10 mouse cellular contexts compared by ENCODE assay signal in the genomic region with DNA sequence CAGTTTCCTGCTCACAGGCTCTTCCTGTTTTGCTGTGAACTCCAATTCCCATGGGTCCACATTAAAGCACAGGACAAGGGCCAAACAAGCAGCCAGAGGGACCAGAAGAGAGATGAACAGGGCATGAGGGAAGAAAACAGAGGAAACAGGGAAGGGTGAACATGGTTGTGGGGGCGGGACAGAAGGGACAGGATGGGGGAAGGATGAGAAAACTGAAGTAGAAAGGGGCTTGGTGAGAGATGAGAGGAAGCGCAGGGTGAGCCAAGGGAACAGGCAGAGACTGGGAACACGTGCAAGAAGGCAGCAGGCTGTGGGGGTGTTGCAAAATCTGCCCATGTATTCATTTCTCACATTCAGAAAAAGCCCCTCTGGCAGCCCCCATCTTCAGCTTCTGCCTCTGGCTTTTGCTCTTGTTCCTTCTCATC. TPM values are rescaled to one million over a fixed set of nuclear protein-coding genes. Genes with fewer than 3 reads are reported as not detected.
DNase-seq lines count a peak whose midpoint lies in the region; ATAC-seq lines count a peak whose summit lies in the region.
"Had no signal": no experiment of that assay in that cellular context is flagged by ENCODE, and none has a peak within 500 bp of the region (broad histone marks: within the 10 kb centered on the region; RNA-seq: fewer than 3 reads in every experiment).

No protein-coding gene starts in this region.

- H3K27ac ChIP-seq in kidney, embryonic 16.5 days (ENCODE audit: low read length): no peak overlapping the region
- no peak overlapping the region for H3K27ac ChIP-seq in midbrain, embryonic 16.5 days (ENCODE audit: low read length)

- 45% methylated on average over 3 of the region's 3 CpGs for WGBS in kidney, embryonic 16.5 days
- WGBS in midbrain, embryonic 16.5 days: 74% methylated on average over 3 of the region's 3 CpGs

- H3K9ac ChIP-seq in kidney, embryonic 16.5 days (replicated peaks; ENCODE audit: low read length): no peak overlapping the region; the same call in 1 of the 2 replicates
- no peak overlapping the region for H3K9ac ChIP-seq in midbrain, embryonic 16.5 days (ENCODE audit: low read depth, low read length)

- no peaks in the 10 kb centered on the region for H3K27me3 ChIP-seq in kidney, embryonic 16.5 days (ENCODE audit: insufficient read depth, low read length)
- H3K27me3 ChIP-seq in midbrain, embryonic 16.5 days (ENCODE audit: control insufficient read depth, insufficient read depth, low read depth, low read length): no peaks in the 10 kb centered on the region

- H3K36me3 ChIP-seq in kidney, embryonic 16.5 days (ENCODE audit: insufficient read depth, low read length): no peaks in the 10 kb centered on the region
- H3K36me3 ChIP-seq in midbrain, embryonic 16.5 days (ENCODE audit: control insufficient read depth, insufficient read depth, low read length): no peaks in the 10 kb centered on the region

- no peaks in the 10 kb centered on the region for H3K9me3 ChIP-seq in kidney, embryonic 16.5 days (ENCODE audit: low read length)
- H3K9me3 ChIP-seq in midbrain, embryonic 16.5 days (replicated peaks; ENCODE audit: control insufficient read depth, low read length, poor library complexity, severe bottlenecking): no peaks in the 10 kb centered on the region

- H3K4me1 ChIP-seq in kidney, embryonic 16.5 days (ENCODE audit: insufficient read depth, low read length): peaks cover 7% of the 10 kb centered on the region
- H3K4me1 ChIP-seq in midbrain, embryonic 16.5 days (ENCODE audit: control insufficient read depth, insufficient read depth, low read length): peaks cover 8% of the 10 kb centered on the region

- DNase-seq in kidney, adult 18-20 months: peak; percentile 24
- peak; percentile 50 to 68 for DNase-seq in frontal cortex, postnatal 36 days (ENCODE audit: low spot score in 2 of 2)
- peak; percentile 25 to 56 for DNase-seq in kidney, adult 8-10 months
- peak; percentile 36 for DNase-seq in lung, postnatal 25 days (ENCODE audit: low spot score)
- DNase-seq in ovary, postnatal 14 days (ENCODE audit: low spot score): no peak
- DNase-seq in urinary bladder, postnatal 10 days (ENCODE audit: low spot score): no peak
- DNase-seq: cerebellum, adult 9-10 months had no signal

- H3K4me3 ChIP-seq in kidney, embryonic 16.5 days (ENCODE audit: low read length): no peak overlapping the region
- no peak overlapping the region for H3K4me3 ChIP-seq in midbrain, embryonic 16.5 days (ENCODE audit: low read depth, low read length)
- H3K4me3 ChIP-seq: myocyte had no signal

- ATAC-seq in kidney, embryonic 16.5 days (ENCODE audit: low FRiP score, low TSS enrichment): no peak
- ATAC-seq in midbrain, embryonic 16.5 days: no peak

- no peak overlapping the region for H3K4me2 ChIP-seq in kidney, embryonic 16.5 days (replicated peaks; ENCODE audit: low read depth, low read length)
- no peak overlapping the region for H3K4me2 ChIP-seq in midbrain, embryonic 16.5 days (ENCODE audit: low read length)

RNA-seq across cellular contexts. Expression of a gene that starts 6.0 kb away (rescaled TPM):
- 3.5 and 4.6 TPM in 2 replicates for polyA plus RNA-seq in kidney, embryonic 16.5 days (2015; fragmentation: Nextera tagmentation; extraction: Ambion mirVana)
- polyA plus RNA-seq in midbrain, embryonic 16.5 days (2015; fragmentation: Nextera tagmentation; extraction: Ambion mirVana): 2.7 and 2.9 TPM in 2 replicates

RNA-seq across cellular contexts. Expression of a gene that starts 6.1 kb away (rescaled TPM):
- polyA plus RNA-seq in kidney, embryonic 16.5 days (2015; fragmentation: Nextera tagmentation; extraction: Ambion mirVana): 28.8 and 29.7 TPM in 2 replicates
- polyA plus RNA-seq in midbrain, embryonic 16.5 days (2015; fragmentation: Nextera tagmentation; extraction: Ambion mirVana): 38.3 and 39.2 TPM in 2 replicates

RNA-seq across cellular contexts. Expression of a gene that starts 13.0 kb away (rescaled TPM):
- polyA plus RNA-seq in kidney, embryonic 16.5 days (2015; fragmentation: Nextera tagmentation; extraction: Ambion mirVana): 9.9 and 10.5 TPM in 2 replicates
- polyA plus RNA-seq in midbrain, embryonic 16.5 days (2015; fragmentation: Nextera tagmentation; extraction: Ambion mirVana): 62.1 and 66.8 TPM in 2 replicates

RNA-seq across cellular contexts. Expression of a gene that starts 40.2 kb away (rescaled TPM):
- 16.2 and 20.6 TPM in 2 replicates for polyA plus RNA-seq in kidney, embryonic 16.5 days (2015; fragmentation: Nextera tagmentation; extraction: Ambion mirVana)
- 18.1 and 18.4 TPM in 2 replicates for polyA plus RNA-seq in midbrain, embryonic 16.5 days (2015; fragmentation: Nextera tagmentation; extraction: Ambion mirVana)

RNA-seq across cellular contexts. Expression of a gene that starts 59.2 kb away (rescaled TPM):
- 47.7 and 49.6 TPM in 2 replicates for polyA plus RNA-seq in kidney, embryonic 16.5 days (2015; fragmentation: Nextera tagmentation; extraction: Ambion mirVana)
- polyA plus RNA-seq in midbrain, embryonic 16.5 days (2015; fragmentation: Nextera tagmentation; extraction: Ambion mirVana): 9.7 and 17.5 TPM in 2 replicates

Comparison
In these comparisons a context has a peak if more than half of its experiments do, and no peak if none do; other contexts are left out.
1. DNase-seq: peak in kidney, adult 18-20 months (single experiment), frontal cortex, postnatal 36 days (2 of 2), kidney, adult 8-10 months (2 of 2) and lung, postnatal 25 days (single experiment); none in ovary, postnatal 14 days (single experiment) and urinary bladder, postnatal 10 days (single experiment).